Mouse (Mus musculus) layer of hippocampus, postnatal 10 days (tissue): ENCODE data around the gene Avpr2. TPM values are rescaled to one million over a fixed set of nuclear protein-coding genes. Genes with fewer than 3 reads are reported as not detected.

Experiments
- DNase-seq, 2 experiments: peaks; one replicate each; pipeline ENCODE4 v3.0.0; 2021; ENCODE audit warnings: low spot score in 2 of 2
- long read RNA-seq: library from polyadenylated mRNA; stranded (forward); transcript quantifications from one replicate; pipeline ENCODE4 v2.0.0, GENCODE M21; 2023
- total RNA-seq, 2 experiments: library from RNA; stranded (reverse); gene quantifications; 2 replicates each; pipeline ENCODE4 v1.2.3; 2021

The Avpr2 gene
- not detected for total RNA-seq
- long read RNA-seq: 0 reads

DNA sequence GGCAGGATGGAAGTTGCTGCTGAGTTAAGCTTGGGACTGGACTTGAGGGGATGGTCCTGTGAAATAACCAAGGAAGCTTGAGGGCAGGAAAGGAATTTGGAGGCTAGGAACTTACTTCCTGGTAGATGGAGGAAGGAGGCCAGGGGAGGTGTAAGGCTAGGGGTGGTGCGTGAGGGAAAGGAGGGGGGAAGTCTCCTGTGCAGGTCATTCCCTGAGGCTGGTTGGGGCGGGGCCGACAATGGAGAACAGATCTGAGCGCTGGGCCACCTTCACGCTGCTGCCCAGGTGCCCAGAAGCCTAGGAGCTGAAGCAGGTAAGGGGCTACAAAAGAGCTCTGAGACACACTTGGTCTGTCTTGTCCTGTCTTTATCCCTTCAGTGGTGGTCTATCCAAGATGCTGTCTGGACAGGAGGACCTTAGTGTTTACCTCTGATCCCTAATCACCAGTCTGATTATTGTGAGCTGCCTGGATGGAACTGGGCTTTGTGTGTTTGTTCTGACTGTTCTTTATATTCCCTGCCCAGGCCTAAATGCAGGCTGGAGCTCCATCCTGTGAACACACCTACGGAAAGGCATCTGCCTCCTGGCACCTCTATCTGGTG, at the start of gene Avpr2:
Gene Avpr2 (plus strand): TSS at position 552 of the 602 bp plus-strand sequence.
- no peak for DNase-seq

DNA sequence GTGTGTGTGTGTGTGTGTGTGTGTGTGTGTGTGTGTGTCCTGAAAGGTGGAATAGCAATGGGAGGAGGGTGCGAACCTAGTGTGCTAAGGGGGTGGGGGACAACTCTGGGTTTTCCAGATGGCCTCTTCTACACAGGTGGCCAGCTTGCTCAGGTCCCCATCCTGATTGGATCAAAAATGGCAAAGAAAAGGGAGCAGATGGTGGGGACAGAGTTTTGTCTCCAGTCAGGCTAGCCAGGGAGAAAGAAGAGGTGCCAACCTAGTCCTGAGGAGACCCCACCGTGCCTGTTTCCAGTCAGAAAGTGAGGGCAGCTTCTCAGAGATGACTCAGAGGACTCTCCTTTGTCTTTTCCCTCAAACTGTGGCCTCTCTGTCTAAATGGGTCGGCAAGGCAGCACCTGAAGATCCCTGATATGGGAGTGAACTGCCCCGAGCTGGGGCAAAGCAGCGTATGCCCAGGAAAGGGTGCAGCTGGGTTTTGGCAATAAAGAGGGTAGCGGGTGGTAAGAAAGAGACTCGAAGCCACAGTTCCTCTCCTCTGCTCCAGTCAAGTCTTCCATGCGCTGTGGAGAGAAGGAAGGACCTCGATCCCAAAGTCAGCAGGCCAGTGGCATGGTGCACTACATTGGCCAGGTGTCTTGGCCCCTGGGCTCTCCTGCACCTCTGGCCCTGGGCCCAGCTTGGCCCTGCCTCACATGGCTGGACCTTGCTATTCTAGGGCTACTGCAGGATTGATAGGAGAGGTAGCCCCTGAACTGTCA, 37.4 kb upstream of the Avpr2 start:
- no peak for DNase-seq

DNA sequence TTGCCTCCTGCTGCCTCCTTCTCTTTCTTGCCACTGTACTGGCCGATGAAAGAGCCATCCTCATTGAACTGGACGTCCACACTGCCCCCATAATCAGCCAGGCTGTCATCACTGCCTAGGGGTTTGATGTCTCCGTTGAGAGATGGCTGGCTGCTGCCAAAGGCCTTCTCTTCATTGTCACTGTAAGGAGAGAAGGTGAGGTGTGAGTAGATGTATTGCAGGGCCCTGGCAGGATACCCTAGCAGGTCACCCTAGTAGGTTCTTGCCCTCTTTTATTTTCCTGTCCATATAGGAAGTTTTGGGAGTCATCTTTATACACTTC, 36.9 kb upstream of the Avpr2 start:
- DNase-seq: no peak

DNA sequence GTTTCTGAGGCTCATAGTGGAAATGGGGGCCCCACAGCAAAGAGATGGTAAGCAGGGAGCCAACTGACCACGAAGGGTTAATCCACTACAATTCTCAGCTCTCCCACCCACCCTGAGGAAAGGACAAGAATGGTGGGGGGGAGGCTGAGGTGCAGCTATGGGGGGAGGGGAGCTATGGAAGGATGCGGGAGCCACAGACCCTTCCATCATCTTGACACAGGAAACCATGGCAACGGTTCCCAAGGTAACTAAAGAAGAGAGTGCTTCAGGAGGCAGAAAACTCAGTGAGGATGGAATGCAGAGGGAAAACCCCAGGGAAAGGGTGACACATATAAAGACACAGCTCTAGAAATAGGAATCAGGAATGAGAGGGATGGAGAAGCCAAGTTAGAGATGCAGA, 27.2 kb upstream of the Avpr2 start:
- DNase-seq: no peak

DNA sequence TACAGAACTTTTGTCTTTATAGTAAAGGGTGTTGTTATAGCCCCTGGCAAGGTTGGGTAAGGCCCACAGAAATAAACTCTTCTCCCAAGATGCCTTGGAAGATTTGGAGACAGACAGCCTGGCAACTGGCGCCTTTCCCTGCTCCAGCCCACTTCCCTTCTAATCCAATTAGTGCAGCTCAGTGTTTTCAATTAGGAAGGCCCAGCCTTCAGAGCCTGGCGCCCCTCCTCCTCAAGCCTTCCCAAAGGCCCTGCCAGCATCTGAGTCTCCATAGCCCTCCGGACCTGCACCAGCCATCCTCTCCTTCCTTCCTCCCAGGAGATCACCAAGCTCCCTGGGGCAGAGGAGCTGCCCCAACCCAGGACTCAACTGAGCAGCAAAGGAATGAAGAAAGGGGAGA, 24.6 kb upstream of the Avpr2 start:
- DNase-seq: peak in 1 of 2 experiments; percentile 23

DNA sequence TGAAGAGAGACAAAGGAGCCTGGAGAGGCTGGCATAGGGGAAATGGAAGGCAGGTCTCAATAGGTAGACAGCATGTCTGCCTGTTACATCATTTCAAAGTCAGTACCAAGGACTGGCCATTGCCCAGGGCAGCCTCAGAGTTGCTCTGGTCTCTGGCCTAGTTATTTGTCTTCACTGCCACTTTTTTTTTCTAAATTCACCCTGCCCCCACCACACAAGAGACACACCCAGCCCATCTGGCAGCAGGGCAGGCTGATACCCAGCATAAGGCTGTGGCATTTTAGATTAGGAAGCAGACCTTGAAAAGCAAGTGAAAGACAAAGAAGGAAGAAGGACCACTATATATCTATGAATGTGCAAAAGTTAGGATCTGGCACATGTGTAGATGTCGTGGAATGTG, 24.1 kb upstream of the Avpr2 start:
- no peak for DNase-seq

DNA sequence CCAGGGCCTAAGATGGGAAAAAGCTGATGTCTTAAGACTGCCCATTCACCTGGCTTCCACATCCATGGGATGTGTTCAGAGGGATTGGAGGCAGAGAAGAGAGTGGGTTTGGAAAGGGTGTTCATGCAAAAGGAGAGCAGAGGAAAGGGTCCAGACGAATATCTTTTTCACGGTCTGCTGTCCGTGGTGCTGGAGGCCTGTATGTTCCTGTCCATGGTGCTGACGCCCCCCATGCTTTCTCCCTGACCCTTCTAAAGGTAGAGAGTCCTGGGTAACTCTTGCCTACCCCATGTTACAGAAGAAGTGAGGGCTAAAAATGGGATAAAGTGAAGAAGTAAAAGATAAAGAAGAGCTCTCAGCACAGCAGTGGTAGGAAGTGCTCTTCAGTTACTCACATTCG, 22.6 kb upstream of the Avpr2 start:
- DNase-seq: no peak

DNA sequence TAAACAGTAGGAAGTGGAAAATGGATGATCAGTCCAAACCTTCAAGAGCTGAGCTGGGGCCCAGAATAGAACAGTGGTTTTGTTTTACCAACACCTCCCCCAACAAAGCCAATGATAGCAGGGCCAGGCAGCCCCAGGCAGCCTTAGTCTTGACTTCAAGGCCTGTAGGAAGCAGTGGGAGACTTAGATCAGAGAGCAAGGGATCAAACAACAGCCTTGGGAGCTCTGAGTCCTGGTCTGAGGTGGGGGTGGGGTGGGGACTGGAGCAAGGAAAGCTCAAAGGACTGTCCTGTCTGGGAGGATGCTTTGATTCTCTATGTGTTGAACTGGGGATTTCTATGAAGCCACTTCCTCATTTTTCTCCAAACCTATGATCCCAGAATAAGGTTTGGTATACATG, 20.4 kb upstream of the Avpr2 start:
- DNase-seq: no peak

DNA sequence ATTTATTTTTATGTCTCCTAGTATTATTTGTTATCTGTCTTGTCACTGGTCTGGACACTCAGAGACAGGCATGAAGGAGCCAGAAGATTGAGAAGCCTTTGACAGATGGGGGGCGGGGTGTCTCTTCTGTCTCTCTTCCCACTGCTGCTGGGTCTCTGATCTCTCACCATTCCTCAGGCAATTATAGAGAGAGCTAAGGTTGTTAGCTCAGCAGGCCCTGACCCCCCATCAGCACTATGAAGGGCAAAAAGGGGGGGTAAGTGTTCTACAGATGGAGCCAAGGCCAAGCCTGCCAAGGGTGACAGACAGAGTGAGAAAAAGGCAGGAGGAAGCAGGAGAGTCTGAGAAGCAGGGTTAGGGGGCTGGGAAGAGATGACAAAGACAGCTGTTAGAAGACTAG, 19.9 kb upstream of the Avpr2 start:
- DNase-seq: no peak

DNA sequence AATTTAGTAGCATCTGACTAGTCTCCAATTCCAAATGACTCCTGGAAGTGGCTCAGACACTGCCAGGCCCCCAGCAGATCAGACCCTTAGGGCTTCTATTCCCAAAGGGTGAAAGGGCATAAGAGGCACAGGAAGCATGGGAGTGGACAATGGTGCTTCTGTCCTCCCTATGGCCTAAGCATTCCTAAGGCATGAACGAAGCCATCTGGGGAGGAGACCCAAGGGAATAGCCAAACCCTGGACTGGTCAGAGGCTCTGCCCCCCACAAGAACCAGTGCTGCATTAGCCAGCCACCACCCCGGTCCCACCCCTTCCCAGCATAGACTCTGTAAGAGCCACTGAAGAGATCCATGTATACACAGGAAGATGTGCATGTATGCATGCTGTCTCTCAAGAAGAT, 16.0 kb upstream of the Avpr2 start:
- no peak for DNase-seq

DNA sequence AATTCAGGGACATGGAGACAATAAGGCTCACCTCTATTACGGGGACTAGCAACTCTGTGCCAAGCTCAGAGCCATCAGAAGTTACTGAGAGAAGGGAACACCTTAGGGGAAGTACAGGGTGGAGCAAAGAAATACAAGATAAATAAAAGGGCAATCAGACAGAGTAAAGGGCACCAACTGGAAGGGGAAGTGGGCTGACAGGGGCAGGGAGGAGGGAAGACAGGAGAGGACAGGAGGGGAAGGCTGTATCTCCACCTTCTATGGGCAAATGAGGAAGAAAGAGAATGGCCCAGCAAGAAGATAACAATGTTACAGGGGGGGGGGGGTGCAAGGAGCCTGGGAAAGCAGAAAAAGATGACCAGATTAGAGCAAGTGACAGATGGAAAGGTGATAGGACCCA, 14.9 kb upstream of the Avpr2 start:
- DNase-seq: no peak

DNA sequence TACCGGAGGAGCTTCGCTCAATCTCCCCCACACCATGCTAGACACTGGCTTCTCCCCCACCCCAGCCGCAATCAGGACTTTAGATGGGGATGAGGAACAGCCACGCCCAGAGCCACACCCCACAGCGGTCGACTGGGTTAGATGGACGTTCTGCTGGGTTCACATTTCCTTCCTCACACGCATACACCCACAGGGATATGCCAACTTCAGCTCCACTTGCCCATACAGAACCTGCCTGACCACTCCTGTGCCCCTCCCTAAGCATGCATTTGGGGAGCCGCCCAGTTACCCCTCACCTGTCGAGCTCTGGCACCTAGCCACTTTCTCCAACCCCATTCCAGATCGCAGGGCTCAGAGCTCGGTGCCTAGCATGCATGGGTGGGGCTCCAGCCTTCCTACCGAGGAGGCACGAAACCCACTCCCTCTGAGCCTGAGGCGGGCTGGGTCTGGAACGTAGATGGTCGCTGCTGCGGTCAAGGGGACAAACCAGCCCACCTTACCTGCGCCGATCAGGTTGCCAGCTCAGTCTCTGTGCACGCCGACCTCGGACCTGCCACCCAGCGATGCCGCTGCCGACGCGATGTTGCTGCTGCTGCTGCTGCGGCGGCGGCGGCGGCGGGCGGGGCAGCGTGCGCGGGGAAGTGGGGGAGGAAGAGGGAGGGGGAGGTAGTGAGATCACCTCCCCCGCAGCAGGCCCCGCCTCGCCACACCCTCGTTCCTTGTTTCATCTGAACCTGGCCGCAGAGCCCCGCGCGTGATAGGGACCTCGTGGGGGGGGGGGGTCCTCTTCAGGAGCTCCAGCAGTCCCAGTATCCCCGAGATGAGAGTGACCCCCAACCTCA, 11.5 kb upstream of the Avpr2 start:
- DNase-seq: peak; percentile 14 to 41

DNA sequence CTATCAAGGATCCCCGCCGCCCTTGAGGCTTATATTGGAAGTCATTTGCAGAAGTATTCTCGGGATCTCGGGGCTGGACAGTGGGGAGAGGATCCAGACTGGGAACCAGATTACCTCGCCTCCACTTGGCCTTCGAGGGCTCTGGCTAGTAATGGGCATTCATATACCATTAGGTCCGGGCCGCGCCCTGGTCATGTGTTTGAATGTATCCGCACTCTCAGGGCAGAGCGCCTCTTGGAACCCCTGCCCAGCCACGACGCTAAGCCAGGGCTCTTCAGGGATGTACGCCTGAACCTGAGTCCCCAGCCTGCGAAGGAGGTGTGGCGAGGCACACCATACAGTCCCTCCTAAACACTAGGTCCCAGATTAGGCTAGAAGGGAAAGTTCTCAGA, 10.9 kb upstream of the Avpr2 start:
- DNase-seq: no peak

DNA sequence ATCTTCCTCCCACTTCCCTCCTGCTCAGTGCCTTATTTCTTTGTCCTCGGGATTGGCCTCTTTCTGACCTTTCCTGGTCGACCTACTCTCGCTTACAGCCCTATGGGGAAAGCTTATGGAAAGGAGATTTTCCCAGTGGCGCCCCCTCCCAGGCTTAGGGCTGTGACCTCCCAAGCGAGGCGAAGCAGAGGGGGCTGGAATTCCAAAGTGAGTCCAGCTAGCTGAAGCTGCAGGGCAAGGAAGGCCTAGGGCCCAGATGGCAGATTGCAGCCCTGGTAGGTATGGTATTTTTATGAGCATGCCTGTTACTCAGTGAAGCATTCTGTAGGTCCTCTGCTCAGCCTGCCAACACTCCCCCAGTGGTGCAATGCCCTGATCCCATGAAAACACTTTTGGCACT, 10.4 kb upstream of the Avpr2 start:
- DNase-seq: no peak

DNA sequence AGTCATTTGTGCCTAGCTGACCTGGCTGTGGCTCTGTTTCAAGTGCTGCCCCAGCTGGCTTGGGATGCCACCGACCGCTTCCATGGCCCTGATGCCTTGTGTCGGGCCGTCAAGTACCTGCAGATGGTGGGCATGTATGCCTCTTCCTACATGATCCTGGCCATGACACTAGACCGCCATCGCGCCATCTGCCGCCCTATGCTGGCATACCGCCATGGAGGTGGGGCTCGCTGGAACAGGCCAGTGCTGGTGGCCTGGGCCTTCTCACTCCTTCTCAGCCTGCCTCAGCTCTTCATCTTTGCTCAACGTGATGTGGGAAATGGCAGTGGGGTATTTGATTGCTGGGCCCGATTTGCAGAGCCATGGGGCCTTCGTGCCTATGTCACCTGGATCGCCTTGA, 931 bp downstream of the Avpr2 start:
- DNase-seq: no peak

DNA sequence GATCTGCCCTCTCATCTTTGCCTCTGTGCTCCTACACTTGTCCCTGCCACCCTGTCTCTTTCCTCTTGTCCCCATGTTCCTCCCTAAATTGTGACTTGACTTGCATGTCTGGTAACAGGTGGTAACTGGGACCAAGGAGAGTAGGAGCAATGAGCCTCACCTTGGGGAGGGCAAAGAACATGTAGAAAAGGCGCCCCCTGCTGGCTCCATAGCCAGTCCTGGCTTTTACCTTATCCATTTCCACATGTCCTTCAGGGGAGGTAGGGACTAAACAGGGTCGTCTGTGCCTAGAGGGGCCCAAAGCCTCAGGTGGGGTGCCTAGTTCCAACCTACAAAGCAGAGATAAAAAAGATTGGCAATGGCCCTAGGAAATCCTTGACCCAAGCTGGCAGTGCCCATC, 3.8 kb downstream of the Avpr2 start, which contains the start of gene L1cam:
Gene L1cam (minus strand): TSS at position 387 of the 400 bp plus-strand sequence.
- peak; percentile 22 to 53 for DNase-seq

DNA sequence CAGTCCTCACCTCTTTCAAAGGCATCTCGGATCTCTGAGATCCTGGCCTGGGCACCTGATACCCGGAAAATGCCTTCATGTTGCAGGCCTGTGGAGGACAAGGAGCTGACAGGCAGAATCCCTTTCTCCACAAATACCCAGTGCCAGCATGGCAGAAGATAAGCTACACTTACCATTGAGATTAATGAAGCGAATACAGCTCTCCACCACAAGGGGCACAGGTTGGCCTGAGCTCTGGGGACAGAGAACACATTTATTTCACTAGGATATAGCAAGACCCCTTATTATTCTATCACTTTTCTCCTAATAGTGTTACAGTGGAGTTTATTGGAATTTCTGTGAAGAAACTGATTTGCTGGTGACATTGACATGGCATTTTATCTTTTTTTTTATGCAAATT, 6.1 kb downstream of the Avpr2 start:
- DNase-seq: no peak

DNA sequence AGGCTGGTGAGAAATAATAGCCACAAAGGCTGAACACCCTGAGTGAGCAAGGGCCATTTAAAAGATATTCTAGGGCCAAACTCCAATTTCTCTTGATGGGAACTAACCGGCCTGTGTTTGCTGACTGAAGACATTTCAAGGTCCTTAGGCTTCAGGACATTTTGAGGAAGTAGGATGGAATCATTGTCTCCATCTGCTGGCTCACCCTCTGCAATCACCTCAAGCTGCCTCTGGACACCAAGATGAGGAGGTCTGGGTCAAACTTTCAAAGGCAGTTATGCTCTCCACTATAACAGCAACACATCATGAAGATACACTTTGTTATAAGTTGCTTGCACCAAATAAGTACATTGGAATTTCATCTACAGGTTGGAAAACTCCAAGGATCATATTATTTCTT, 18.1 kb downstream of the Avpr2 start:
- no peak for DNase-seq

DNA sequence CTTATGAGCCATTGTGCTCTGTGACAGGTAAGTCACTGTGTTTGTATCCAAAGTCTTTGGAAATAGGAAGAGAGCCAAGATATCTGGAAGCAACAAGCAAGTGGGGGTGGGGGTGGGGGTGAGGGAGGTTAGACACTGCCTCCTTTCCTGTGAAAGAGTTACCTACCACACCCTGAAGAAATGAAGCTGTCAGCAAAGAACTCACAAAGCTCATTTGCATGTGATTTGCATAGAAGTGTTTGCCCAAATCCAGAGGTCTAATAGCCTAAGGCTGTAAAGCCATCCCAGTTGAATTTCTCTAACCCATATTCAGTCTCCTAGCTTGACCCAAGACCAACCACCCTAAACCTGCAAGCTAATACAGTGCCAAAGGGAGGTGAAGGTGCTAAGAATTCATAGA, 18.5 kb downstream of the Avpr2 start:
- DNase-seq: no peak

DNA sequence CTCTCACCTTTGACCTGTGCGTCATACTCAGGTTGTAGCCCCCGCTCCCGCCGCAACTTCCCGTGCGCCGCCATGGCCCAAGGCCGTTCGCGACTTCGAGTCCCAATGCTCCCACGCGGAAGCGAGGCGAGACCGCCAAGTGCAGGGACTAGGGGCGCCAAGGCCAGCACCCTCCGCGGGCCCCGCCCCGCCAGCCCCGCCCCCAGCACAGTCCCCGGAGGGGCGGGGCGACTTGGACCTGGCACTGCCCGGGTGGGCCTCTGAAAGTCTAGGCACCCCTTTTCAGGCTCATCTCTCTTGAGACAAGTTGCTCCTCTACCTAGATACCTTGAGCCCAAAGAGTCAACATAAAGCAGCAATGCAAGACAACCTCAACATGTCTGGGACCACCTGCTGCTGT, 19.3 kb downstream of the Avpr2 start:
- no peak for DNase-seq

DNA sequence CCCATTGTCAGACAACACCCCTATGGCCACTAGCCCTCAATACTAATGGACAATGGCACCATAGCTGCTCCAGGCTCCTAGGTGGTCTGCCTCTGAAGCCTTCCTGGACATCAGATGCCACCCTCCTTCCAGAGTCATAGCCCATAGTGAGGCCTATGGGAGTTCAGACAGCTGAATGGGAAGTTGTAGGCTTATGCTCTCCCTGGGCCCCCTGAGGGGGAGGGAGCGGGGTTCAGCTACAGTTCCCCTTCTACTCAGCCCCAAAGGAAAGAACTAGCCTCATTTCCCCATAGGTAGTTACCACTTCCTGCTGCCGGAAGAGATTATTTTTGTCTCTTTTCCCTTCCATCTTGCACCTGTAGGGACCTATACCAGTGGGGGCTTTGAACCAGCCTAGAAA, 19.7 kb downstream of the Avpr2 start:
- no peak for DNase-seq
